Mouse (Mus musculus) stomach, postnatal 0 days (tissue): ENCODE data around the gene Gm47791. TPM values are rescaled to one million over a fixed set of nuclear protein-coding genes. Genes with fewer than 3 reads are reported as not detected.

Experiments used
- ATAC-seq: fragments of 200-750 bp; cut with Nextera tagmentation; 2 replicates; pipeline ENCODE4 v1.8.0; 2017; ENCODE audit not compliant: low FRiP score, low TSS enrichment
- DNase-seq: peaks from one replicate; pipeline ENCODE4 v3.0.0-alpha.2; 2016; ENCODE audit warnings: low spot score
- H3K27ac ChIP-seq: fragments of 300-500 bp; sonication (generic); replicated peaks from 2 replicates; pipeline ENCODE4 v1.5.1; 2014; ENCODE audit warnings: mild to moderate bottlenecking, control low read depth
- H3K27me3 ChIP-seq: fragments of 300-500 bp; sonication (generic); 2 replicates; pipeline ENCODE4 v1.6.1; 2014; ENCODE audit warnings: low read length; ENCODE audit not compliant: control insufficient read depth, insufficient read depth
- H3K36me3 ChIP-seq: fragments of 300-500 bp; sonication (generic); 2 replicates; pipeline ENCODE4 v1.6.1; 2014; ENCODE audit warnings: low read length, mixed read lengths; ENCODE audit not compliant: control insufficient read depth, insufficient read depth
- H3K4me1 ChIP-seq: fragments of 300-500 bp; sonication (generic); replicated peaks from 2 replicates; pipeline ENCODE4 v1.6.1; 2014; ENCODE audit warnings: antibody characterized with exemption; ENCODE audit not compliant: control insufficient read depth, insufficient read depth
- H3K4me2 ChIP-seq: fragments of 300-500 bp; sonication (generic); replicated peaks from 2 replicates; pipeline ENCODE4 v1.6.1; 2014; ENCODE audit warnings: low read depth, mild to moderate bottlenecking, control low read depth, moderate library complexity
- H3K4me3 ChIP-seq: fragments of 300-500 bp; sonication (generic); 2 replicates; pipeline ENCODE4 v1.5.1; 2014; ENCODE audit warnings: low read depth, low read length, control low read depth
- H3K9ac ChIP-seq: fragments of 300-500 bp; sonication (generic); 2 replicates; pipeline ENCODE4 v1.6.1; 2014; ENCODE audit warnings: mild to moderate bottlenecking, low read length, control low read depth, mixed read lengths
- H3K9me3 ChIP-seq: fragments of 300-500 bp; sonication (generic); 2 replicates; pipeline ENCODE4 v1.6.1; 2016; ENCODE audit warnings: low read length; ENCODE audit not compliant: control insufficient read depth
- CTCF ChIP-seq: IDR thresholded peaks from 2 replicates; pipeline ENCODE4 v1.5.1; 2016; ENCODE audit warnings: antibody characterized with exemption, low read depth, mild to moderate bottlenecking, moderate library complexity
- EP300 ChIP-seq: optimal IDR thresholded peaks from 2 replicates; pipeline ENCODE3; 2016; ENCODE audit warnings: antibody characterized with exemption
- WGBS: fragments of 180-500 bp; shearing (Covaris S2); extraction: QIAGEN DNeasy Blood & Tissue Kit; methylation state at CpG from one replicate; pipeline ENCODE4 v1.1.7; 2014; 5-methylcytosine and 5-hydroxymethylcytosine counted together
- polyA plus RNA-seq: library from polyadenylated mRNA; unstranded; fragments of >200 nt; fragmentation: Nextera tagmentation; extraction: Ambion mirVana; gene quantifications from 2 replicates; pipeline ENCODE4 v1.2.1, GENCODE M21; 2015

Gm47791 gene
- polyA plus RNA-seq, result not detected in 2 replicates

DNA sequence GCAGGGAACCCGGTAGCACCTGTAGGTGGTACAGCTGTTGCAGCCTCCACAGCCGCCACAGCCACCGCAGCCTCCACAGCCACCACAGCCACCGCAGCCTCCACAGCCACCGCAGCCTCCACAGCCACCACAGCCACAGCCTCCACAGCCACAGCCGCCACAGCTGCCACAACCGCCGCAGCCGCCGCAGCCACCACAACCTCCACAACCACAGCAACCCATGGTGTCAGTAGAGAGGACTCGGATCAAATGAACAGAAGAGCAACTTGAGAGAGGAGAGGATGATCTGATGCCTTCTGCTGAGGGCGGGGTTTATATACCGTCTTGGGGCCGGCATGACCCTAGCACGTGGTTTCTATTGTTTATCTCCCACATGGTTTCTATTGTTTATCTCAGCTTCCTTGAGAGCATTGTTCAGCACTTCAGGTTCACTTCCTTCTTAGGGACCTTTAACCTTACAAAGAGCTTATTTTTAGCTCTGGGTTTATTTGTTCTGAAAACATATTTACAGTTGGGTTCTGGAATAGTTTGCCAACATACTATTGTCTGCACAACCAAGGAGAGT is at the start of gene Gm47791:
Gene Gm47791 (minus strand): TSS at position 222 of the 565 bp plus-strand sequence.
- Histone ChIP-seq H3K36me3 (no peaks in the 10 kb centered on the region), H3K4me3 (no peak within 1 kb of the TSS), H3K9ac (no peak within 1 kb of the TSS), H3K4me2 (no peak within 1 kb of the TSS), H3K9me3 (no peaks in the 10 kb centered on the region), H3K27ac (no peak within 1 kb of the TSS), H3K27me3 (no peaks in the 10 kb centered on the region), H3K4me1 (no peaks in the 10 kb centered on the region)
- DNase-seq, result no peak
- WGBS, result 81% methylated on average over 15 of the region's 15 CpGs
- no peak; the same call in 1 of the 2 replicates for ATAC-seq
- TF ChIP-seq CTCF (no peak), EP300 (no peak)

DNA sequence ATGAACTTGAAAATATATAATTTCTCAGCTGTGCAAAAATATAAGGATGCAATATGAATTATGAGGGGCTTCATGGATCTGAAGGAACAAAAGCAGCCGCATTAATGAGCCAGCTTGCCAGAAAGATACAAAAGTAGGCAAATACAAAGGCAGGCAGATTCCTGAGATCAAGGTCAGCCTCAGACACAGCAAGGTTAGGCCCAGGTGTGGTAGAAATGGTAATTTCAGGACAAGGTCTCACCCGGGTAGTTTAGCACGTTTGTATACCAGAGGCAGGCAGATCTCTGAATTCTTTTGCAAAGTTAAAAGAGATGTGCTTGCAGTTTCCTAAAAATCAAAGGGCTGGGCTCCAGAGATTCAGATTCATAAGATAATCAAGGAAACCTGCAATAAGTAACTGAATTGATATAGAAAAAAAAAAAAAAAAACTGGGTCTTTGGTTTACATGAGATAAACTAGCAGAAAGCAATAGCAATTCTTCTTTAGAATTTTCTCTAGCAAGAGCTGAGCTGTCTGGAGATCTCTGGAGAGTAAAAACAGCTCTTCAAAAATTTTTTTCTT is 49.7 kb upstream of the Gm47791 start:
- Histone ChIP-seq H3K9me3 (no peaks in the 10 kb centered on the region), H3K4me2 (no peak overlapping the region)

DNA sequence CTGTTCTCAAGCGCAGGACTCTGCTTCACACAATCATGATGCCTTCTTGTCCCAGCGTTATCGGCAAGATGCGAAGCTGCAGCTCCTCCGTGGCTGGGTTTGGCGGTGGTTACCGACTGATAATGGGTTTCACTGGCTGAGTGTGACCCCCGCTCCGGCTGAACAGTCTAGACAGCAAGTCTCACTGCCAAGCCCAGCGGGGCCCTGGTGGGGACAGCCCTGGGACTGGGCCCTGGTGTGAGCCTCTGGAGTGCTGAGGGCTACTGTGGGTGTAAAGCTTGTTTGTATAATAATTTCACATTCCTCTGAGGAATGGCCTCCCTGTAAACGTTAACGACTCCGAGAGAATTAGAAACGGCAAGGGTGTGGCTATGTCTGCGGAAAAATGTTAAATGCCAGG is 49.1 kb upstream of the Gm47791 start:
- no peak for TF ChIP-seq CTCF
- TF ChIP-seq EP300, result no peak
- WGBS, result 42% methylated on average over 15 of the region's 15 CpGs
- ATAC-seq (no peak), DNase-seq (no peak)
- H3K9me3 ChIP-seq, result no peaks in the 10 kb centered on the region
- H3K4me1 ChIP-seq, result no peaks in the 10 kb centered on the region
- H3K4me3 ChIP-seq, result no peak overlapping the region
- no peak overlapping the region for H3K4me2 ChIP-seq
- no peaks in the 10 kb centered on the region for H3K36me3 ChIP-seq
- H3K27me3 ChIP-seq, result no peaks in the 10 kb centered on the region
- no peak overlapping the region for H3K9ac ChIP-seq
- H3K27ac ChIP-seq, result no peak overlapping the region

More for the DNA sequence above, 49.7 kb upstream of the Gm47791 start:
- Histone ChIP-seq H3K9ac (no peak overlapping the region), H3K36me3 (no peaks in the 10 kb centered on the region), H3K27me3 (no peaks in the 10 kb centered on the region), H3K27ac (no peak overlapping the region), H3K4me1 (no peaks in the 10 kb centered on the region), H3K4me3 (no peak overlapping the region)
- ATAC-seq (no peak), DNase-seq (no peak)
- 61% methylated on average over 3 of the region's 3 CpGs for WGBS
- no peak for TF ChIP-seq EP300
- no peak for TF ChIP-seq CTCF

DNA sequence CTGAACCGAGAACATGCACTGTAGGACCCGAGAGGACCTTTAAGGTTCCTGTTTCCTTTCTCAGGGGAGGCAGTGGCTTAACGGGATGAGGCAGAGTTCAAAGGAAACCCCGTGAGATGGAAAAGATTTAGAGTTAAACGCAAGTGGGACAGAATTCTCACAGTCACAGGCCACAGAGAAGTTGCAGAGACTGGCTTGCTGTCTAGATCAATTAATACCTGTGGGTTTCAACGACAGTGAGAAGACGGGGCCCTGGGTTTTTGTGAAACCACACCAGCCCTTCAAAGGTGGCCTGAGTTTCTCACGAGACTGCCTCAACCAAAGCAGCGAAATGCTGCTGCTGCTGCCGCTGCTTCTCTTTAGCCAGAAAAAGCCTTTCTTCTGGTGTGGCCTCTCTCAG is 48.3 kb upstream of the Gm47791 start:
- WGBS, result 59% methylated on average over 10 of the region's 10 CpGs
- ATAC-seq, result no peak

DNA sequence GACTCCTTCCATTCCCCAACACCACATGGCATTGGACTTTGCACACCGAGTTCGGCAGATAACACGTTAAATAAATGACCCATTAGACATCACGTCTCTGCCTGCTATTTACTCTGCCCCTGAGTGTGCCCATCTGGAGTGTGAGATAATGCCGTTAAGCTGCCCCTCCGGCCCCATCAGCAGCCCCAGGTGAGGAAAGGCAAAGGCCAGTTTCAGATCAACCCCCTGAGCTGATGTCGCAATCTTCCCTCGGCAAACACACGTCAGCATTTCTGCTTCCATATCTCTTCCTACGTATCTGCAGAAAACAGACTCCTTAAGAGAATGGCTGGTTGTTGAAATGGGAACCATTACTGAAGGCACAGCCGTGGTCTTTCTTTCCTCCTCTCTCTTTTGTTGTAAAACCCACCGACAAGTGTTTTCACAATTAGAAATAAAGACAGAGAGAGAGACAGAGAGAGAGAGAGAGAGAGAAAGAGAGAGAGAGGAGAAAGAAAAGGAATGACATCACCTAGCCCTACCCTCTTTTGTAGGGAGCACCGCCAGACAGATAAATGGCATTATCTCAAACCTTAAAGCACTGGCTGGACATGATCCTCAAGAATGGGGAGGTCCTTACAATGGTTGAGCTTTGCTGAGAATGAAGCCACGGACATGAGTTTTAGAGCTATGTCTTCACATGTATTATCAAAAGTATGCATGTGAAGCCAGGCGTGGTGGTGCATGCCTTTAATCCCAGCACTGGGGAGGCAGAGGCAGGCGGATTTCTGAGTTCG is 45.1 kb upstream of the Gm47791 start:
- TF ChIP-seq CTCF (no peak), EP300 (no peak)
- Histone ChIP-seq H3K4me3 (no peak overlapping the region), H3K9ac (no peak overlapping the region), H3K36me3 (no peaks in the 10 kb centered on the region), H3K4me1 (no peaks in the 10 kb centered on the region), H3K27me3 (no peaks in the 10 kb centered on the region), H3K9me3 (no peaks in the 10 kb centered on the region), H3K4me2 (no peak overlapping the region), H3K27ac (0 out of 2 replicates have a peak overlapping the region, but pooled peaks have one; percentile 8)
- peak; percentile 84 for DNase-seq
- peak; percentile 93 for ATAC-seq
- 45% methylated on average over 17 of the region's 17 CpGs for WGBS

More for the DNA sequence above, 48.3 kb upstream of the Gm47791 start:
- DNase-seq, result no peak
- Histone ChIP-seq H3K9me3 (no peaks in the 10 kb centered on the region), H3K4me1 (no peaks in the 10 kb centered on the region), H3K27ac (no peak overlapping the region), H3K4me2 (no peak overlapping the region), H3K36me3 (no peaks in the 10 kb centered on the region), H3K4me3 (no peak overlapping the region), H3K9ac (no peak overlapping the region), H3K27me3 (no peaks in the 10 kb centered on the region)
- no peak for TF ChIP-seq EP300
- no peak for TF ChIP-seq CTCF

DNA sequence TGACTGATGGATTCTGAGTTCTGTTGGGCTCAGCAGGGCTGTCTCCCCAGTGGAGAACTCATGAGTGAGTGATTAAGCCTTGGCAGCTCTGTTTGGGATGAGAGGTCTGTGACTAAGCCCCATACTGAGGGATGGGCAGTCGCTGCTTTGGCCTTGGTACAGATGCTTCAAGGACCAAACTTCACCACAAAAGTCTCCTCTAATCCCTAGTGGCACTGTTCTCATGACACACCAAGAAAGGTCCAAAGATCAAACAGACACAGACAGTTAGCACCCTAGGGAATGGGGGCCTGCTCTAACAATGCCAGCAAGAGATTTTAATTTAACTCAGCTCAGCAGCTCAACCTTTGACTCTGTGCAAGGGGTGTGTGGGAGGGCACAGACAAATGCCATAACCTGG is 40.7 kb upstream of the Gm47791 start:
- H3K36me3 ChIP-seq, result no peaks in the 10 kb centered on the region
- no peak for ATAC-seq
- no peak for DNase-seq
- H3K4me3 ChIP-seq, result no peak overlapping the region
- H3K27ac ChIP-seq, result no peak overlapping the region
- no peaks in the 10 kb centered on the region for H3K27me3 ChIP-seq
- TF ChIP-seq CTCF (no peak), EP300 (no peak)
- WGBS, result 70% methylated on average over 1 of the region's 1 CpGs
- H3K4me2 ChIP-seq, result no peak overlapping the region
- no peak overlapping the region for H3K9ac ChIP-seq
- no peaks in the 10 kb centered on the region for H3K4me1 ChIP-seq
- no peaks in the 10 kb centered on the region for H3K9me3 ChIP-seq
